Mouse (Mus musculus) B cell, adult 67 days (primary cell): ENCODE results near the gene Prkar2b. TPM values are rescaled to one million over a fixed set of nuclear protein-coding genes. Genes with fewer than 3 reads are reported as not detected.

ENCODE experiments used
- total RNA-seq, 2 experiments: library from RNA; stranded (reverse); gene quantifications; 4 replicates each; pipeline ENCODE4 v1.2.4; 2023

The Prkar2b gene
- total RNA-seq = 1 to 10 TPM; 1.1 to 2.5 TPM

GRCm38 (mm10) chr12:32061090-32061930, at the start of gene Prkar2b:
Gene Prkar2b, minus strand, starts transcription at chr12:32061296.

GRCm38 (mm10) chr12:31949759-31950658, 111.1 kb downstream of the Prkar2b start, which contains the start of gene Hbp1:
Gene Hbp1, minus strand, starts transcription at chr12:31950535.

Other genes with a start within 250 kb of the Prkar2b start
- 100 to 1,000 TPM in 1 of 2 experiments, 10 to 100 TPM in 1; 94.3 to 104 TPM for gene Hbp1, start 110.8 kb downstream of the Prkar2b start, total RNA-seq
- 10 to 100 TPM; 56.5 to 62.3 TPM for gene Pik3cg, start 147.4 kb upstream of the Prkar2b start, total RNA-seq